Mouse (Mus musculus): ENCODE measurements at regions not wholly inside any gene's neighbourhood (a gene's known extent, or its start where the extent isn't known, plus 50 kb on each side); places are given as distances from the start of the nearest gene placed in this dataset.

DNA sequence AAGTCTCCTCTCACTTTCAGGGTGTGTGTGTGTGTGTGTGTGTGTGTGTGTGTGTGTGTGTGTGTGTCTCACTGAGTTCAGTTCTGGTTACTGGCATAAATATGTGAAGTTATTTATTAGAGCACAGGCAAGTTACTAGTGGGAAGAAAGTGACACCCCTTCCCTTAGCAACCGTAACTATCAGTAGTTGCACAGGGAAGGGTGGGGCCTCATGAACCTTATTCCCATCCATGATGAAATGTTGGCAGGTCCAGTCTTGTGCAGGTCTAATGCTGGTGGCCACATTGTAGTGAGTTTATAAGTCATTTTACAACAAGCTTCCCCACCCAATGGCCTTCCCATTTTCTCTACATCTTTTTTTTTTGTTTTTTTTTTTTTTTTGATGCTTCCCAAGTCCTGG lies 160.6 kb upstream of the Cdkn2b start:
- TF ChIP-seq E2F4 (IDR thresholded peaks at IDR 0.05; ENCODE audit: insufficient replicate concordance, low read depth, low read length) (no peak), RCOR1 (conservative IDR thresholded peaks at IDR 0.05; ENCODE audit: low read depth, low read length) (no peak), USF1 (IDR thresholded peaks at IDR 0.05; ENCODE audit: low read depth, low read length) (no peak)
